ENCODE assay signal across 22 mouse cellular contexts in the genomic region with DNA sequence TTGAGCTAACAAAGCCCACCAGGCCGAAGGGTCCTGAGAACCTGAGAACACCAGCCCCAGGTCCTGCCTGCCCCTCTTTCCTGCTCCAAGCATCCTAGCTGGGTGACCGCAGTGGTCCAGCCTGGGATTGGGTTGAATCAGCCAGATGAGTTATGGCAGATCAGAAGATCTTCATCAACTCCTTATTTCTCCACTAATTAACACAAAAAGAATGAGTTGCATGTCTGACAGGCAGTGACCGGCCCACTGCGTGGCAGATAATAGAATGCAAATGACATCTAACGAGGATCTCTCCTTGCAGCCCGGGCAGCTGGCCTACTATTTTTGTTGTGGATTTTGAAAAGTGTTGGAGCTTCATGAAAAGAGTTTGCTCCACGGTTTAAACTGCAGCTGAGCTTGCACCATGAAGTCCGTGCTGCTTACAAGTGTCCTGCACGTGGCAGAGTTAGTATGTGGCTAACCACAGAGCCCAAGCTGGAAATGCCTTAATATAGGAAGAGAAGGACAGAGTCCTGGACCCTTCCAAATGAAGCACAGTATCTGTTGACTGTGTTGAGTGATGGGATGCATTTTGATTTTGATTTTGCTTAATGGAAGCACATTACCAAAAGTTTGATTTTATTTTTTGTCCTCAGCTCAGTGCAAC.
DNase-seq lines count a peak whose midpoint lies in the region; ATAC-seq lines count a peak whose summit lies in the region.
"Had no signal": no experiment of that assay in that cellular context is flagged by ENCODE, and none has a peak within 500 bp of the region (broad histone marks: within the 10 kb centered on the region; RNA-seq: fewer than 3 reads in every experiment).

No protein-coding gene starts in this region.

- H3K4me3 ChIP-seq in embryonic facial prominence, embryonic 10.5 days = no peak overlapping the region
- no peak overlapping the region for H3K4me3 ChIP-seq in forebrain, embryonic 13.5 days
- no peak overlapping the region for H3K4me3 ChIP-seq in hindbrain, embryonic 16.5 days (ENCODE audit: low read length)
- H3K4me3 ChIP-seq: gastrocnemius, adult 2 months; heart, embryonic 13.5 days; left cerebral cortex, adult 2 months; liver, embryonic 13.5 days; midbrain, embryonic 12.5 days had no signal

- H3K36me3 ChIP-seq in embryonic facial prominence, embryonic 10.5 days (replicated peaks) = no peaks in the 10 kb centered on the region
- no peaks in the 10 kb centered on the region for H3K36me3 ChIP-seq in forebrain, embryonic 13.5 days (ENCODE audit: poor library complexity, severe bottlenecking)
- no peaks in the 10 kb centered on the region for H3K36me3 ChIP-seq in hindbrain, embryonic 16.5 days (ENCODE audit: control insufficient read depth, insufficient read depth, low read length)
- H3K36me3 ChIP-seq: heart, embryonic 13.5 days; liver, embryonic 13.5 days; midbrain, embryonic 12.5 days had no signal

- no peaks in the 10 kb centered on the region for H3K9me3 ChIP-seq in embryonic facial prominence, embryonic 10.5 days
- H3K9me3 ChIP-seq in forebrain, embryonic 13.5 days (replicated peaks) = no peaks in the 10 kb centered on the region
- H3K9me3 ChIP-seq in hindbrain, embryonic 16.5 days (ENCODE audit: control insufficient read depth, low read length) = no peaks in the 10 kb centered on the region
- H3K9me3 ChIP-seq: heart, embryonic 13.5 days; liver, embryonic 13.5 days; midbrain, embryonic 12.5 days had no signal

- H3K9ac ChIP-seq in forebrain, embryonic 13.5 days = no peak overlapping the region
- H3K9ac ChIP-seq in hindbrain, embryonic 16.5 days (ENCODE audit: low read depth, low read length) = no peak overlapping the region
- H3K9ac ChIP-seq: heart, embryonic 13.5 days; liver, embryonic 13.5 days; midbrain, embryonic 12.5 days had no signal

- H3K27me3 ChIP-seq in embryonic facial prominence, embryonic 10.5 days (replicated peaks; ENCODE audit: low read depth, poor library complexity, severe bottlenecking) = no peaks in the 10 kb centered on the region
- H3K27me3 ChIP-seq in forebrain, embryonic 13.5 days = no peaks in the 10 kb centered on the region
- H3K27me3 ChIP-seq in hindbrain, embryonic 16.5 days (replicated peaks; ENCODE audit: control insufficient read depth, insufficient read depth, low read length) = no peaks in the 10 kb centered on the region
- H3K27me3 ChIP-seq: heart, embryonic 13.5 days; liver, embryonic 13.5 days; midbrain, embryonic 12.5 days had no signal

- 42% methylated on average over 9 of the region's 9 CpGs for WGBS in embryonic facial prominence, embryonic 10.5 days
- WGBS in forebrain, embryonic 13.5 days = 16% methylated on average over 9 of the region's 9 CpGs
- WGBS in hindbrain, embryonic 16.5 days = 49% methylated on average over 9 of the region's 9 CpGs

- no peak overlapping the region for H3K4me2 ChIP-seq in forebrain, embryonic 13.5 days
- no peak overlapping the region for H3K4me2 ChIP-seq in hindbrain, embryonic 16.5 days (ENCODE audit: low read length)
- H3K4me2 ChIP-seq: heart, embryonic 13.5 days; liver, embryonic 13.5 days; midbrain, embryonic 12.5 days had no signal

- peak; percentile 1 for DNase-seq in right cerebral cortex, adult 18-20 months
- DNase-seq in right cerebral cortex, postnatal 4 days = no peak
- DNase-seq in embryonic facial prominence, embryonic 10.5 days (ENCODE audit: low spot score) = peak; percentile 53
- no peak for DNase-seq in spleen, postnatal 36 days (ENCODE audit: low spot score in 2 of 2)
- no peak for DNase-seq in adrenal gland, postnatal 25 days
- DNase-seq: adrenal gland, adult 8-10 months; cerebellum, adult 8-10 months; cerebellum, postnatal 36 days; gastrocnemius, adult 2 months; heart, postnatal 14 days; liver, embryonic 13.5 days; lung, adult 2 months; lung, postnatal 14 days; spleen, adult 18-20 months; thymus, postnatal 25 days had no signal

- H3K4me1 ChIP-seq in embryonic facial prominence, embryonic 10.5 days = peaks cover 13% of the 10 kb centered on the region
- H3K4me1 ChIP-seq in forebrain, embryonic 13.5 days = peaks cover 21% of the 10 kb centered on the region
- no peaks in the 10 kb centered on the region for H3K4me1 ChIP-seq in hindbrain, embryonic 16.5 days (ENCODE audit: control insufficient read depth, insufficient read depth, low read depth, low read length)
- H3K4me1 ChIP-seq: heart, embryonic 13.5 days; liver, embryonic 13.5 days had no signal

- no peak for ATAC-seq in forebrain, embryonic 13.5 days
- no peak for ATAC-seq in hindbrain, embryonic 16.5 days
- ATAC-seq: activated CD4-positive, CD25-positive, alpha-beta regulatory T cell, adult 4 months; intestine, postnatal 0 days had no signal

- no peak overlapping the region for H3K27ac ChIP-seq in embryonic facial prominence, embryonic 10.5 days (replicated peaks)
- 0 out of 2 replicates have a peak overlapping the region, but pooled peaks have one; percentile 31 for H3K27ac ChIP-seq in forebrain, embryonic 13.5 days
- no peak overlapping the region for H3K27ac ChIP-seq in hindbrain, embryonic 16.5 days (ENCODE audit: low read depth, low read length)
- H3K27ac ChIP-seq: gastrocnemius, adult 2 months; heart, embryonic 13.5 days; left cerebral cortex, adult 2 months; liver, embryonic 13.5 days; midbrain, embryonic 12.5 days had no signal

Comparison
In these comparisons a context has a peak if more than half of its experiments do, and no peak if none do; other contexts are left out.
1. DNase-seq: peak in right cerebral cortex, adult 18-20 months (single experiment) and embryonic facial prominence, embryonic 10.5 days (single experiment); none in right cerebral cortex, postnatal 4 days (single experiment), spleen, postnatal 36 days (0 of 2) and adrenal gland, postnatal 25 days (single experiment).